Mouse (Mus musculus) midbrain, postnatal 0 days (tissue): ENCODE results near the gene Slc34a1. TPM values are rescaled to one million over a fixed set of nuclear protein-coding genes. Genes with fewer than 3 reads are reported as not detected.

Experiments
- ATAC-seq: fragments of 200-750 bp; cut with Nextera tagmentation; 2 replicates; pipeline ENCODE4 v1.8.0; 2017; ENCODE audit warnings: moderate number of reproducible peaks, mild to moderate bottlenecking, moderate TSS enrichment, moderate library complexity; ENCODE audit not compliant: low FRiP score
- DNase-seq: peaks from one replicate; pipeline ENCODE4 v3.0.0-alpha.2; 2015; ENCODE audit warnings: low spot score
- H3K27ac ChIP-seq: fragments of 300-500 bp; sonication (generic); 2 replicates; pipeline ENCODE4 v1.5.1; 2014; ENCODE audit warnings: low read depth, mild to moderate bottlenecking, low read length, mixed read lengths
- H3K27me3 ChIP-seq: fragments of 300-500 bp; sonication (generic); 2 replicates; pipeline ENCODE4 v1.6.1; 2014; ENCODE audit warnings: low read length, control low read depth, mixed read lengths; ENCODE audit not compliant: insufficient read depth
- H3K36me3 ChIP-seq: fragments of 300-500 bp; sonication (generic); 2 replicates; pipeline ENCODE4 v1.6.1; 2014; ENCODE audit warnings: low read length, control low read depth, mixed read lengths; ENCODE audit not compliant: insufficient read depth
- H3K4me1 ChIP-seq: fragments of 300-500 bp; sonication (generic); 2 replicates; pipeline ENCODE4 v1.6.1; 2014; ENCODE audit warnings: mild to moderate bottlenecking, control low read depth, antibody characterized with exemption, low read length, mixed read lengths; ENCODE audit not compliant: insufficient read depth
- H3K4me2 ChIP-seq: fragments of 300-500 bp; sonication (generic); 2 replicates; pipeline ENCODE4 v1.6.1; 2014; ENCODE audit warnings: low read depth, mild to moderate bottlenecking, low read length, mixed read lengths; ENCODE audit not compliant: poor library complexity, severe bottlenecking
- H3K4me3 ChIP-seq: fragments of 300-500 bp; sonication (generic); 2 replicates; pipeline ENCODE4 v1.5.1; 2014; ENCODE audit warnings: low read depth, mild to moderate bottlenecking, low read length, moderate library complexity
- H3K9ac ChIP-seq: fragments of 300-500 bp; sonication (generic); replicated peaks from 2 replicates; pipeline ENCODE4 v1.6.1; 2014; ENCODE audit warnings: mild to moderate bottlenecking, low read length, moderate library complexity, mixed read lengths; ENCODE audit not compliant: poor library complexity, severe bottlenecking
- H3K9me3 ChIP-seq: fragments of 300-500 bp; sonication (generic); 2 replicates; pipeline ENCODE4 v1.6.1; 2016; ENCODE audit warnings: low read length, control low read depth
- CTCF ChIP-seq: IDR thresholded peaks from 2 replicates; pipeline ENCODE4 v1.5.1; 2016; ENCODE audit warnings: antibody characterized with exemption, mild to moderate bottlenecking
- WGBS: fragments of 180-500 bp; shearing (Covaris S2); extraction: QIAGEN DNeasy Blood & Tissue Kit; methylation state at CpG from one replicate; pipeline ENCODE4 v1.1.7; 2014; 5-methylcytosine and 5-hydroxymethylcytosine counted together
- polyA plus RNA-seq: library from polyadenylated mRNA; unstranded; fragments of >200 nt; fragmentation: Nextera tagmentation; extraction: Ambion mirVana; gene quantifications from 2 replicates; pipeline ENCODE4 v1.2.1, GENCODE M21; 2015
- total RNA-seq: library from RNA; depleted of rRNA; stranded (reverse); fragments of >200 nt; gene quantifications from 2 replicates; pipeline ENCODE4 v1.2.3, GENCODE M21; 2014

Slc34a1 gene
- total and polyA plus RNA-seq, 2 experiments from 2014 or later: 0.04 TPM; not detected in 1

DNA sequence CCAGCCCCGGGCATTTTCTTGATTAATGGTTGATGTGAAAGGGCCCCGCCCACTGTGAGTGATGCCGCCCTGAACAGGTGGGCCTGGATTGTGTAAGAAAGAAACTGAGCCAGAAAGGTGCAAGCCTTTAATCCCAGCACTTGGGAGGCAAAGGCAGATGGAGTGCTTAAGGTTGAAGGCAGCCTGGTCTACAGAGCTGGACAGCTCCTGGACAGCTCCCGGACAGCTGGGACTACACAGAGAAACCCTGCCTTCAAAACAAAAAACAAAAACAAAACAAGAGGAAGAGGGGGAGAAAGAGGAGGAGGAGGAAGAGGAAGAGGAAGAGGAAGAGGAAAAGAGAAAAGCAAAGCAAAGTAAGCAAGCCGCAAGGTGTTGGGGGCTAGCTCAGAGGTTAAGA, 21.2 kb downstream of the Slc34a1 start:
- TF ChIP-seq CTCF: no peak
- DNase-seq (no peak), ATAC-seq (no peak)
- no peaks in the 10 kb centered on the region for H3K36me3 ChIP-seq
- peaks cover 30% of the 10 kb centered on the region for H3K27me3 ChIP-seq
- H3K27ac ChIP-seq: no peak overlapping the region
- no peak overlapping the region for H3K4me3 ChIP-seq
- no peak overlapping the region for H3K9ac ChIP-seq
- H3K9me3 ChIP-seq: no peaks in the 10 kb centered on the region
- no peak overlapping the region for H3K4me2 ChIP-seq
- whole genome bisulfite sequencing: 84% methylated on average over 5 of the region's 5 CpGs
- peaks cover 5% of the 10 kb centered on the region; the same call in 1 of the 2 replicates for H3K4me1 ChIP-seq

- DNase-seq: no peak
- no peak overlapping the region; the same call in 1 of the 2 replicates for H3K4me3 ChIP-seq
Observed at GRCm38 (mm10) chr13:55420018-55420932, 22.3 kb downstream of the Slc34a1 start.

DNA sequence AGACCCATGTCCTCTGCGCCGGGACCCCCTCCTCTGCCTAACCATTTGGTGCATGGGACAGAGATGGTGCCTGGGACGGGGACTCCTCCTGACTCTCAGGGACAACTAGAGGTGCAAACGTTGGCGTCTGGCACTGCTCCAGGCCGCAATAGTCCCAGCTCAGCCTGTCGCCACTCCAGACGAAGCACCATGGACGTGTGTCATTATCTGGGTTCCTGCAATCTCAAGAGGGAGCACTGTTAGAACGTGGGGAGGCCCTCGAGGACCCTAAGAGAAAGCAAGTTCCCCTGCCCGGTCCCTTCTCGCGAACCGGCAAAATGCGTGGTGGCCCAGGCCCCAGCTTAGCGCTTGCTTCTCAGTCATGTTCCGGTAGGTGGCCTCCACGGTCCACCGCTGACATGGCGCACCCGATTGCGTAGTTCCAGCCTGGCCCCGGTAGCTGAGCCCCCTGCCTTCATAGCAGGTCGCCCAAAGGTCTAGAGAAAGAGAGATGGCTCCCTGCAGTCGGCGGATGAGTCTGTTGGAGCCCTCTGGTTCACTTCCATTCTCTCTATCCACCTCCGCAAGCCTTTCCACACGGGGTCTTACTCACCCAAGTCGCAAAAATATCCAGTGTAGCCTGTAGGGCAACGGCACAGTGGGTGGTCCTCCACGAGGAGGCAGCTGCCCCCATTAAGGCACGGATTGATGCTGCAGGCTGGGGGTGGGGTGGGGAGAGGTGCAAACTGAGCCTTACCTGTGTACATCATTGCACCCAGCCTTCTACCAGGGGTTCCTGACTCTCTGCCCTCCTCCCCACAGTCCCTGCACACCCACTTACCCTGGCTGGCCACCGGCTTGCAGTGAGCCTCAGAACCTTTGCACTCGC, 23.2 kb downstream of the Slc34a1 start:
- H3K27ac ChIP-seq: no peak overlapping the region
- WGBS: 16% methylated on average over 35 of the region's 35 CpGs
- H3K9ac ChIP-seq: no peak overlapping the region

More at GRCm38 (mm10) chr13:55420018-55420932, 22.3 kb downstream of the Slc34a1 start:
- Histone ChIP-seq H3K9me3 (no peaks in the 10 kb centered on the region), H3K27me3 (peaks cover 30% of the 10 kb centered on the region), H3K9ac (0 out of 2 replicates have a peak overlapping the region, but pooled peaks have one; percentile 19), H3K36me3 (no peaks in the 10 kb centered on the region), H3K4me2 (peak overlapping the region; percentile 43; the same call in 1 of the 2 replicates), H3K27ac (no peak overlapping the region), H3K4me1 (peaks cover 5% of the 10 kb centered on the region; the same call in 1 of the 2 replicates)
- 35% methylated on average over 51 of the region's 51 CpGs for WGBS
- no peak; the same call in 1 of the 2 replicates for ATAC-seq
- no peak for TF ChIP-seq CTCF

GRCm38 (mm10) chr13:55426613-55427012, 28.6 kb downstream of the Slc34a1 start, which contains the start of gene F12:
Gene F12, minus strand, starts transcription at chr13:55426793.
- Histone ChIP-seq H3K4me2 (no peak within 1 kb of the TSS), H3K9me3 (no peaks in the 10 kb centered on the region), H3K36me3 (no peaks in the 10 kb centered on the region), H3K27me3 (peaks cover 3% of the 10 kb centered on the region), H3K27ac (no peak within 1 kb of the TSS), H3K9ac (no peak within 1 kb of the TSS), H3K4me3 (no peak within 1 kb of the TSS), H3K4me1 (peaks cover 2% of the 10 kb centered on the region; the same call in 1 of the 2 replicates)
- DNase-seq (no peak), ATAC-seq (no peak)
- 91% methylated on average over 10 of the region's 10 CpGs for WGBS
- TF ChIP-seq CTCF: no peak

More for the DNA sequence above, 23.2 kb downstream of the Slc34a1 start:
- TF ChIP-seq CTCF: peak; percentile 78
- DNase-seq: peak; percentile 69
- H3K9me3 ChIP-seq: no peaks in the 10 kb centered on the region
- peak overlapping the region; percentile 43 for H3K4me2 ChIP-seq
- H3K27me3 ChIP-seq: peaks cover 30% of the 10 kb centered on the region
- H3K4me3 ChIP-seq: peak overlapping the region; percentile 19
- peaks cover 5% of the 10 kb centered on the region; the same call in 1 of the 2 replicates for H3K4me1 ChIP-seq
- peak; percentile 55; the same call in 1 of the 2 replicates for ATAC-seq
- H3K36me3 ChIP-seq: no peaks in the 10 kb centered on the region

DNA sequence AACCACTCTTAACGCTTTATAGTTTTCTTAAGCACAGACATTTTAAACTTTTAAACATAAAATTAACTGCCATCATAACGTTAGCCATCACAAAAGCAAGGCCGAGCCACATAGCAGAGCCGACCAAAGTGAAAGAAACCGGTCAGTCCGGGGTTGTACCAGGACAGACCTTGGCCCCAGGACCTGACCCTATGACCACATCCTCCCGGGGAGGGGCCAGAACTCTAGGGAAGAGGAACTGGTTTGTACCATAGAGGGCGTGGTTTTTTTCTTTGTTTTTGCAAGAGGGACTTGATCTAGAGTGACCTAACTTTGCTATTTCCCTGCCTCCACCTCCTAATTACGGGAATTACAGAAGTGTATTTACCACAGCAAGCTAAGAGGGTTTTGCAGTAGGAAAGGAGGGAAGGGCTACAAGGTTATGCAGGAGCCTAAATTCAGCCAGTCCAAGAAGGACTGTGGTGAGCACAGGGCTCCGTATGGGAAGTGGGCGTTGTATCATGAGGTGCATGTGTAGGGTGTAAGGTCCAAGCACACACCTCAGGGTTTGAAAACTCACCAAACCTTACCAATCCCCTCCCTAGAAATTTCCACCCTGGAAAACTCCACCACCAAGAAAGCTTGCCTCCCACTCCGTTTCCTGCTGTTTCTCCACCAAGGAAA, 31.4 kb downstream of the Slc34a1 start:
- no peaks in the 10 kb centered on the region for H3K36me3 ChIP-seq
- TF ChIP-seq CTCF: no peak
- H3K9ac ChIP-seq: no peak overlapping the region
- no peaks in the 10 kb centered on the region for H3K9me3 ChIP-seq
- no peak overlapping the region for H3K27ac ChIP-seq
- no peaks in the 10 kb centered on the region for H3K4me1 ChIP-seq
- DNase-seq: no peak
- no peak for ATAC-seq
- H3K4me3 ChIP-seq: no peak overlapping the region
- no peak overlapping the region for H3K4me2 ChIP-seq
- WGBS: 75% methylated on average over 12 of the region's 12 CpGs
- H3K27me3 ChIP-seq: no peaks in the 10 kb centered on the region
